Mouse (Mus musculus) left cerebral cortex, postnatal 36 days (tissue): ENCODE measurements around the gene Cep162. TPM values are rescaled to one million over a fixed set of nuclear protein-coding genes. Genes with fewer than 3 reads are reported as not detected.
A peak's percentile ranks its signal among the peaks of the same experiment; 100 is the strongest.

Experiments
- DNase-seq, 2 experiments: peaks; one replicate each; pipeline ENCODE4 v3.0.0; 2021 to 2022; ENCODE audit warnings: low spot score in 2 of 2, mixed read lengths in 1 of 2
- intact Hi-C: fragments of 180-260 bp; cut with DNase I; formaldehyde crosslinking; loops from one replicate; pipeline ENCODE4 v1.15.1; 2025
- total RNA-seq, 2 experiments: library from RNA; stranded (reverse); gene quantifications; 2 replicates each; pipeline ENCODE4 v1.2.3; 2021

Gene Cep162
- total RNA-seq = 10 to 100 TPM in 1 of 2 experiments, 1 to 10 TPM in 1; 6.9 to 11.9 TPM

DNA sequence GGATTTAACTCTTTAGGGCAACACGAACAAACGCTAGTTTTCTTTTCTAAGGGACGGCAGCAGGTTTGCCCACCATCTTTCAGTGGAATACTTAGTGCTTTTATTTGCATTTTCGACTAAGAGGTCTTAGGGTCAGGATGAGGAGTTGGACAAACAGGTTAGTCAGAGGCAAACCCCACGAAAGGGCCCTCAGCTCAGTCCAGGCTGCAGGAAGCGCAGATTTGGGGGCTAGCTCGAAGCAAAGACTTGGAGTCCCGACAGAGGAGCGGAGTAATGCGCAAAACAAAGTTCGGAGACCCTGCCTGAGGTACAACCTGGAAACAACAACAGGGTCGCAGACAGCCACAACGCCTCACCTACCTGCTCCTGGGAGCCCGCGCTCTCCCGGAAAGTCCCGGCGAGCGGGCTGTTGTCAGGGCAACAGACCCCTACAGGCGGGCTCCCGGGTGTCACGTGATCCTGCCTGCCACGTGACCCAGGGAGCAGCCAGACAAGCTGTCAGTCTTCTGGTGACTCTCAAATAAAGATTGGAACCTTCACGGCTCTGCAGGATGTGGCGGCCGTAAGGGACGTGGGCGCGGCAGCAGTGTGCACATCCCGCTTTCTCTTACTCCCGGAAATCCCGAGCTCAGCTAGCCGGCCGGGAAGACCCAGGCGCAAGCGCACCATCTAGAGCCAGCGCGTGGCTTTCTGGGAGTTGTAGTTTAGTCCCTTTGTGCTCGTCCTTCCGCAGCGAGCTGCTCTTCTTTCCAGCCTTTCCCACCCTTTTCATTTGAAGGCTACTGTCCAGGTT lies at the start of gene Cep162:
Gene Cep162 (minus strand): TSS at position 634 of the 793 bp plus-strand sequence.
- intact Hi-C loops = no loop called here
- DNase-seq = peak; percentile 90 to 92

DNA sequence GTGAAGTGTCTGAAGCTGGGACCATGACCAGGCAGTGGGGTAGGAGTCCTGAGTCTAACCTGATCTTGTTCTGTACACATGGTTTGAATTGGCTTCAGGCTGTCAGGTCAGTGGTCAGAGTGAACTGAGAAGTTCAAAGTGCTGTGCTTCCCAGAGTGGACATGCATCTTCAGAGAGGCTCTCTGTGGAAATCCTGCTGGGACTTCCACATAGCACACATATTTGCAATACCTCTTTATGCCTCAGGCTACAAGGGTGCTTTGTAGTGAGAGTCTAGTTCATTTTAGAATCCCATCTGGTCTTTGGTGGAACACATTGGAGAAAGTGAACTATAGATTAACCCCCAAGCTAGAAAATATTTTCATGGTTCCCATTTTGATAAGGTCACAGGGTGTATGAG lies 47.9 kb upstream of the Cep162 start:
- no peak for DNase-seq
- intact Hi-C loops = no loop called here

- intact Hi-C loops = no loop called here
- DNase-seq = peak in 1 of 2 experiments; percentile 7
Measured at GRCm38 (mm10) chr9:87298900-87299299, 43.6 kb upstream of the Cep162 start.

DNA sequence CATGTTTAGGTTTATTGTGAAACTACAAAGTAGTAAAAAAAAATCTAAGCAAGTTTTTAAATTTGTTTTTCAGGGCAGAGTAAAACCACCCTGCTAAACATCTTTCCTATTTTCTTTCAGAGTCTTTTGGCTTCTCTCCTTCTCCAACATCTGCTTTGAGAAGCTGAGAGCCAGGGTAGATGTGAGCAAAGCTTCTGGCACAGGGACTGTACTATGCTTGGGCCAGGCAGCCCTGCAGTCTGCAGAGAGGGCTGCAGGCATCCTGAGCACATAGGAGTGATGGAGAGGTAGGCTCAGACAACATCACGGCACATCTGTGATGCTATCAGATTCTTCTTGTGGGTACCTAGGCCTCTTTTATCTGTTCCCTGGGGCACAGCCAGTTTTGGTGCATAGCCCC lies 42.2 kb upstream of the Cep162 start:
- intact Hi-C loops = no loop called here
- DNase-seq = no peak

GRCm38 (mm10) chr9:87255696-87256030 lies 327 bp upstream of the Cep162 start:
- intact Hi-C loops = no loop called here
- no peak for DNase-seq

DNA sequence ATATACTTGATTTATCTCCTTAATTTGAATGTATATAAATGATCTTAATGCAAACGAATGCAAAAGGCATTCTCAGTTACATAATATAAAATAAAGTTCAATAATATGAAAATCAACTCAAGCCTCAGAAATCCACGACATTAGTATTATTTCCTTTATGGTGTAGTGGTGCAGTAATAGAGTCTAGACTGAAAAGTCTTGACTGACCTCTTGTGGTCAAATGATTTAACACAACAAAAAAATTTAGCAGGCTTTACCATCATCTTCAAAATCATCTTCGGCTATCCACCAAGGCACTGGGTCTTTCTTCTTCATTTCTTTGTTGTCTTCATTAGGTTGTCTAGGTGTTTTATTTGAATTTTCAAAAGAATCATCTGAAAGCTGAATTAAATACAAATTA lies 7.2 kb downstream of the Cep162 start:
- DNase-seq = no peak
- intact Hi-C loops = loop anchor here (1.0 kb wide), 1 partner anchor 221 kb away; no protein-coding TSS in a partner anchor

GRCm38 (mm10) chr9:87247678-87248077 lies 7.7 kb downstream of the Cep162 start:
- intact Hi-C loops = loop anchor here (1.0 kb wide), 1 partner anchor 220 kb away; no protein-coding TSS in a partner anchor
- no peak for DNase-seq

- intact Hi-C loops = no loop called here
- no peak for DNase-seq
Measured at GRCm38 (mm10) chr9:87213204-87213603, 42.1 kb downstream of the Cep162 start.

DNA sequence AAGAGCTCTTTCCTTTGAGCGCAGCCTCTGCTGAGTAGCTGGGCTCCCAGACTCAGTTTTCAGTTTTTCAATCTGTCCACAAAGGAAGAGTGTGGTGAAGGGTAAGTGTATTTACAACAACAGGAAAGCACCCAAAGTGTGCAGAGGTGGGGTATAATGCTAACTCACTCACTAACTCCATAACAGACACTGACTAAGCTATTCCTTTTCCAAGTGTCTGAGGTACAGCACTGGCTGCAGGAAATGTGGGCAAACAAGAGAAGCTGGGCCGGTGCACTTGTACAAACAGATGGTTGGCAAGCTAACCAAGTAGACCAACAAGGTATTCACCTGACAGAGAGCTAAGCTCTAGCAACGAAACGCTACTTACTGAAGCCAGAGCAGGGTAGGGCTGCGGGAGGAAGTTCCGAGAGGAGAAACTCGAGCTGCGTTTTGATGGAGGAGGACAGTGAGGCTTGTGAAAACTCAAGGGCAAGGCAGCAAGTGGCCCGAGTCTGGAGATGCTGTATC lies 44.5 kb downstream of the Cep162 start:
- DNase-seq = no peak
- intact Hi-C loops = no loop called here

GRCm38 (mm10) chr9:87202431-87202830 lies 52.9 kb downstream of the Cep162 start:
- intact Hi-C loops = no loop called here
- no peak for DNase-seq

DNA sequence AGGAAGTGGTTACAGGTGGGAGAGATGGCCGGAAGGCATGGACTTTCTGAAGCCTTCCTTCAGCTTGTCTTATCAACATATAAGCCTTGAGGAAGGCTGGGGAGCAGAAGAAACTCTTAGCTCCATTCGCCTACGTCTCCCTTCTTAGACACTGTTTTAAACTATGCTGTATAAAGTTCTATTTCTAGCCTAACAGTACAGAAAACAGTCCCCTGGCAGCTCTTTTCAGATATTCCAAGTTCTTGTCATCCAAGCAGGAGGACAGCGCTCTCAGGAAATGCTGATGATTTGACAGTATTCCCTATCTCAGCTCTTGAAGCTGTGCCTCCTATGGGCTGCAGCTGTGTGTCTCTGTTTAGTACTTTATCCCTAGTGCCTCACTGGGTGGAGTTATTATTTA lies 54.4 kb downstream of the Cep162 start:
- no peak for DNase-seq
- intact Hi-C loops = no loop called here

- intact Hi-C loops = no loop called here
- DNase-seq = no peak
Measured at GRCm38 (mm10) chr9:87200426-87200825, 54.9 kb downstream of the Cep162 start.

- no peak for DNase-seq
- intact Hi-C loops = no loop called here
Measured at GRCm38 (mm10) chr9:87198036-87198435, 57.3 kb downstream of the Cep162 start.

- no peak for DNase-seq
- intact Hi-C loops = no loop called here
Measured at GRCm38 (mm10) chr9:87197277-87197676, 58.1 kb downstream of the Cep162 start.

DNA sequence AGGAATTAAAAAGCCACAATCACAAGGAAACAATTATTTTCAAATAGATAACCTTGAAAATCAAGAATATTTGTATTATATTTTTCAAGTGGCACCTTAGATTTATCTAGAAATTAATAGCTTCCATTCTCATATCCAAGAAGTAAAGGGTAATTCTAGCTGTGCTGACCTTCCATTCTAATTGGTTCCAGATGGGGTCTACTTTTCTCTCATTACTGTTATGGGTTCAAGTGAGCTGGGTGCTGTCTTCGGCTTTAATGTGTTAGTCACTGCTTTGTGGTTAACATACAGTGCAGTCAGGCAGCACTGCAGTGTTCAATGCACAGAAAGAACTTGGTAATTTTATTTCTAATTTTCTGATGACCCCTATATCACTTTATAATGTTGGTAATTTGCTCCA lies 61.6 kb downstream of the Cep162 start:
- intact Hi-C loops = no loop called here
- no peak for DNase-seq

- intact Hi-C loops = no loop called here
- DNase-seq = no peak
Measured at GRCm38 (mm10) chr9:87187336-87187735, 68.0 kb downstream of the Cep162 start.

DNA sequence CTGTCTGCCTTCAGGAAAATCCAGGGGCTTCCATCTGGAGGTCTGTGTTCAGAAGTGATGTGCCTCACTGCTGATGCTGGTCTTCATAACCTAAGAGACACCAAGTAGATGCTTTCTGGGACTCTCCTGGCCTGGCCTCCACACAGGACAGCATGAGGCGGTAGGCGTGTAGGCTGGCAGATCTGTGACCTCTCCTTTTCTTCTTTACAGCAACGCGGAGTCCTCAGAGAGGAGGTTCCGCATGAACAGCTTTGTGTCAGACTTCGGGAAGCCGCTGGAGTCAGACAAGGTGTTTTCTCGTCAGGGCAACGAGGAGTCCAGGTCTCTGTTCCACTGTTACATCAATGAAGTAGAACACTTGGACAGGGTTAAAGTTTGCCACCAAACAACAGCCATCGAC lies 73.1 kb downstream of the Cep162 start:
- DNase-seq = no peak
- intact Hi-C loops = no loop called here

DNA sequence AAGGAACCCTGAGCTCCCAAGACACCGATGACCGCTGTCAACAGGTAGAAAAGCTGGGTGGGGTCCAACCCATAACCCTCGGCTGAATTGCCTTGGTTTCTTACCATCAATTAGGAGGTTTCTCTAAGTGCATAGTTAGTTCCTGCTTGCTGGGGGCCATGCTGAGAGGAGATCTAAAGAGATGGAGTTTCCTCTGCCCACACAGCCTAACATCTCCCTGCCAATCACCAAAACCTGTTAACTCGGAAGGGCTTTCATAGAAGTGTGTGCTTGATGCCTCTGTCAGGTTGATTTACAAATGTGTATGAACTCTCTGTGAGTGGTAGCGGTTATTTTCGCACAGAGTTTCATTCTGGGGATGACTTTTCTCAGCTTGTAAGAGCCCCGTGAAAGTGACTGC lies 76.8 kb downstream of the Cep162 start:
- DNase-seq = no peak
- intact Hi-C loops = no loop called here

DNA sequence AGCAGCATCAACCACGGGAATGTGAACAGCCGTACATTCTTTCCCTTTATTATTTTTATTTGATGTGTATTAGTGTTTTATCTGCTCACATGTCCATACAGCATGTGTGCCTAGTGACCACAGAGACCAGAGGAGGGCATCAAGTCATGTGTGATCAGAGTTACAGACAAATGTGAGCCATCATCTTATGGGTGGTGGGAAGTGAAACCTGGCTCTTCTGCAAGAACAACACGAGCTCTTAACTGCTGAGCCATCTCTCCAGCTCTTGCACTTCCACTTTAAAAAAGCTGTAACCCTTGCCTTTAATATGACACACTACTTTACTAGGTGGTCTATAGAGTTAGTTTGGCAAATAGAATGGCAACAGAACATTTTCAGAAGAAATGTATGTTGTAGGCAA lies 83.8 kb downstream of the Cep162 start:
- intact Hi-C loops = no loop called here
- DNase-seq = no peak

DNA sequence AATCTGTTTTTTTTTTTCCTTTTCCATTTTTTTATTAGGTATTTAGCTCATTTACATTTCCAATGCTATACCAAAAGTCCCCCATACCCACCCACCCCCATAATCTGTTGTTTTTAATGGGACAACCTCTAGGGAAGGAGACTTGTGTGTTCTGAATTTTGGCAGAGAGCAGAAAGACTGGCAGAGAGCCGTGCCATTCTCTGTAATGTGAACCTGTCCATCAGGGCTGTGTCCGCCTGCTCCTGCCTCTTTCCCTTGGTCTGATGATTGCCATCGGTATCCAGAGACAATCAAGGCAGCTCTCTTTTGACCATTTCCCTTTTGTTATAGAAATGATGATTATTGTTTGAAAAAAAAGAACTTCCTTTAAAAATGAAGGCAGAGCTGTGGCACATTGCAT lies 84.4 kb downstream of the Cep162 start:
- no peak for DNase-seq
- intact Hi-C loops = no loop called here

DNA sequence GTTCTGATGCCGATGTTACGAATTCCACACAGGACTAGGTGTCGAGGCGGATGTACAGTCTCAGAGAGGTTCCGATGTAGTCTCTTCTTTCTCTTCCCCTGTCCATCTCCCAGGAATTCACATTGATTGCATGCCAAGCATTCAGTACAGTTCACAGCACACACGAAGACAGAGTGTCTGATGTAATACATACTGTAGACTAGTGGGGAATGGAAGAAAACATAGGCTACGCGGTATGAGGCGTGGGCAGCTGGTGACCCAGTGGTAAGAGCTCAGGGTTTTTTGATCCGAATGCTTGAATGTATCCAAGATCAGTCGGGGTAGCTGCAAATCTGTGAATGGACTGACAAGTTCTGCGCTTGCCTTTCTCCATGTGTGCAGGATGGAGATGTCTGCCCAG lies 86.2 kb downstream of the Cep162 start:
- DNase-seq = no peak
- intact Hi-C loops = no loop called here

- intact Hi-C loops = no loop called here
- DNase-seq = no peak
Measured at GRCm38 (mm10) chr9:87168051-87168450, 87.3 kb downstream of the Cep162 start.
